Mouse (Mus musculus) liver, embryonic 12.5 days (tissue): ENCODE results near the gene Gm11756. TPM values are rescaled to one million over a fixed set of nuclear protein-coding genes. Genes with fewer than 3 reads are reported as not detected.
"Not testable (repeated sequence)": the region's sequence is repeated elsewhere in the genome, so short reads cannot be mapped to it uniquely, and the experiment has no call there.

ENCODE experiments used
- ATAC-seq: fragments of 200-750 bp; cut with Nextera tagmentation; 2 replicates; pipeline ENCODE4 v1.8.0; 2017; ENCODE audit warnings: moderate number of reproducible peaks, mild to moderate bottlenecking, moderate library complexity
- H3K27ac ChIP-seq: fragments of 300-500 bp; sonication (generic); 2 replicates; pipeline ENCODE4 v1.5.1; 2016; ENCODE audit warnings: mild to moderate bottlenecking
- H3K27me3 ChIP-seq: fragments of 300-500 bp; sonication (generic); replicated peaks from 2 replicates; pipeline ENCODE4 v1.6.1; 2016; ENCODE audit warnings: mild to moderate bottlenecking, moderate library complexity
- H3K36me3 ChIP-seq: fragments of 300-500 bp; sonication (generic); 2 replicates; pipeline ENCODE4 v1.6.1; 2016; ENCODE audit warnings: mild to moderate bottlenecking, moderate library complexity
- H3K4me1 ChIP-seq: fragments of 300-500 bp; sonication (generic); 2 replicates; pipeline ENCODE4 v1.6.1; 2016
- H3K4me2 ChIP-seq: fragments of 300-500 bp; sonication (generic); 2 replicates; pipeline ENCODE4 v1.6.1; 2016; ENCODE audit warnings: mild to moderate bottlenecking, moderate library complexity
- H3K4me3 ChIP-seq: fragments of 300-500 bp; sonication (generic); 2 replicates; pipeline ENCODE4 v1.5.1; 2016; ENCODE audit warnings: mild to moderate bottlenecking, moderate library complexity
- H3K9ac ChIP-seq: fragments of 300-500 bp; sonication (generic); 2 replicates; pipeline ENCODE4 v1.6.1; 2016; ENCODE audit warnings: mild to moderate bottlenecking, moderate library complexity
- H3K9me3 ChIP-seq: fragments of 300-500 bp; sonication (generic); replicated peaks from 2 replicates; pipeline ENCODE4 v1.6.1; 2016; ENCODE audit warnings: mild to moderate bottlenecking, moderate library complexity
- WGBS: fragments of 180-500 bp; shearing (Covaris S2); methylation state at CpG from one replicate; pipeline ENCODE4 v1.1.7; 2016; ENCODE audit not compliant: insufficient replicate concordance; 5-methylcytosine and 5-hydroxymethylcytosine counted together
- polyA plus RNA-seq: library from polyadenylated mRNA; unstranded; fragments of >200 nt; fragmentation: Nextera tagmentation; extraction: Ambion mirVana; gene quantifications from 2 replicates; pipeline ENCODE4 v1.2.1, GENCODE M21; 2016

Gm11756 gene
- not detected in 2 replicates for polyA plus RNA-seq

DNA sequence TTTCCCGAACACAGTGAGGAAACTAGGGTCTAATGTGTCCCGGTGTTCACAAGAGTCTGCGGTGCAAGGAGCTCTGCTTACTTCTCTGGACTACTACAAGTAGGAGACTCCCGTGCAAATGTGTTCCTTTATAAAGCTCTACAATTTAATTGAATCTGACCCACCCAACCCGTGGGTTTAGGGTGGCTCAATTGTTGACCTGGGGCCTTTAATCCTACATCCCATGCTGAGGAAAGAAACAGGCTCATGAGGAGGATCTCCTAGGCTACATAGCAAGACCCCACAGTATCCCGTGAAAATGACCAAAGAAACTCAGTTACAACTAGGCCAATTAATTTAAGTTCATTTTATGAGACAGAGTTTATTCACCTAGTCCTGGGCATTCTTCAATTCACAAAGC, at the start of gene Gm11756:
Gene Gm11756, minus strand, starts transcription at position 101 of the 400 bp plus-strand sequence.
- not testable (repeated sequence) for H3K27me3 ChIP-seq, H3K4me3 ChIP-seq, H3K4me2 ChIP-seq, H3K4me1 ChIP-seq, H3K9ac ChIP-seq, ATAC-seq, H3K27ac ChIP-seq, H3K9me3 ChIP-seq, H3K36me3 ChIP-seq
- 64% methylated on average over 6 of the region's 6 CpGs for WGBS

DNA sequence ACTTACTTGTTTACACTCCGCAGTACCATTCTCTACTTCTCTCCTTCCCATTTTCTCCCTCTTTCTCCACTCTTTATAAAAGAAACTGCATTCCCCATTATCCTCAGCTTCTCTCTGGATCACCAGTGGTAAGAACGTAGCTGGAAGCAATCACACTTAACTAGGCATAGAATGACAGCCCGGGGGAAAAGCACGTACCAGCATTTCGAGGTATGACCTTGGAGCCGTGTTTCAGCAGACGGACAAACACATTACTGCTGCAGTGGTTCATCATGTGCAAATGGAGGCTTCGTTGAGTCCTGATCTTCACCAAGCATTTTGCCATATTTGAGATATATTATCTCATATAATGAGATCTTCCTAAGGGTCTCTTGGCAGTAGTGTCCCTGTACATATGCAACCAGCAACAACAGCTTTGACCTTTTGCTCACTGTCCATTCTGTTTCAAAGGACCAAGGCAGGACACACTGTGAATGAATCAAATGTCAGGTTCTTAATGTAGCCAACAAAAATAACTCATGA, 29.9 kb upstream of the Gm11756 start, which contains the start of gene 2310002L09Rik:
Gene 2310002L09Rik, minus strand, starts transcription at position 472 of the 522 bp plus-strand sequence.
- Histone ChIP-seq H3K4me3 (no peak within 1 kb of the TSS), H3K9ac (no peak within 1 kb of the TSS), H3K9me3 (no peaks in the 10 kb centered on the region), H3K4me2 (no peak within 1 kb of the TSS), H3K36me3 (no peaks in the 10 kb centered on the region), H3K27me3 (no peaks in the 10 kb centered on the region), H3K4me1 (no peaks in the 10 kb centered on the region), H3K27ac (no peak within 1 kb of the TSS)
- 74% methylated on average over 8 of the region's 8 CpGs for WGBS
- no peak for ATAC-seq

DNA sequence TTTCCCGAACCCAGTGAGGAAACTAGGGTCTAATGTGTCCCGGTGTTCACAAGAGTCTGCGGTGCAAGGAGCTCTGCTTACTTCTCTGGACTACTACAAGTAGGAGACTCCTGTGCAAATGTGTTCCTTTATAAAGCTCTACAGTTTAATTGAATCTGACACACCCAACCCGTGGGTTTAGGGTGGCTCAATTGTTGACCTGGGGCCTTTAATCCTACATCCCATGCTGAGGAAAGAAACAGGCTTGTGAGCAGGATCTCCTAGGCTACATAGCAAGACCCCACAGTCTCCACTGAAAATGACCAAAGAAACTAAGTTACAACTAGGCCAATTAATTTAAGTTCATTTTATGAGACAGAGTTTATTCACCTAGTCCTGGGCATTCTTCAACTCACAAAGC, 14.7 kb downstream of the Gm11756 start, which contains the start of gene Gm13871:
Gene Gm13871, minus strand, starts transcription at position 101 of the 400 bp plus-strand sequence.
- H3K27me3 ChIP-seq, H3K9me3 ChIP-seq, H3K36me3 ChIP-seq, H3K4me2 ChIP-seq, H3K4me3 ChIP-seq, H3K4me1 ChIP-seq, ATAC-seq, H3K27ac ChIP-seq, H3K9ac ChIP-seq: not testable (repeated sequence)
- WGBS: no CpG with 5 or more reads among the region's 4 CpGs

DNA sequence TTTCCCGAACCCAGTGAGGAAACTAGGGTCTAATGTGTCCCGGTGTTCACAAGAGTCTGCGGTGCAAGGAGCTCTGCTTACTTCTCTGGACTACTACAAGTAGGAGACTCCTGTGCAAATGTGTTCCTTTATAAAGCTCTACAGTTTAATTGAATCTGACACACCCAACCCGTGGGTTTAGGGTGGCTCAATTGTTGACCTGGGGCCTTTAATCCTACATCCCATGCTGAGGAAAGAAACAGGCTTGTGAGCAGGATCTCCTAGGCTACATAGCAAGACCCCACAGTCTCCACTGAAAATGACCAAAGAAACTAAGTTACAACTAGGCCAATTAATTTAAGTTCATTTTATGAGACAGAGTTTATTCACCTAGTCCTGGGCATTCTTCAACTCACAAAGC, 29.5 kb downstream of the Gm11756 start, which contains the start of gene Gm11757:
Gene Gm11757, minus strand, starts transcription at position 101 of the 400 bp plus-strand sequence.
- H3K4me1 ChIP-seq, H3K9ac ChIP-seq, ATAC-seq, H3K4me2 ChIP-seq, H3K27me3 ChIP-seq, H3K36me3 ChIP-seq, H3K9me3 ChIP-seq, H3K27ac ChIP-seq, H3K4me3 ChIP-seq: not testable (repeated sequence)
- no CpG with 5 or more reads among the region's 4 CpGs for WGBS

- not testable (repeated sequence) for H3K4me2 ChIP-seq, H3K4me3 ChIP-seq, H3K4me1 ChIP-seq, H3K9me3 ChIP-seq, H3K36me3 ChIP-seq, ATAC-seq, H3K9ac ChIP-seq, H3K27ac ChIP-seq, H3K27me3 ChIP-seq
- no CpG with 5 or more reads among the region's 4 CpGs for WGBS
Measured at GRCm38 (mm10) chr4:73876166-73876565, 44.4 kb downstream of the Gm11756 start, which contains the start of gene Gm11758. TSS of gene Gm11758 (minus strand) at chr4:73876266.

Other genes with a start within 250 kb of the Gm11756 start
- gene Gm428, start 237.2 kb downstream of the Gm11756 start, polyA plus RNA-seq: not detected in 2 replicates
- 0.11 TPM in 1 of 2 replicates, not detected in the other for gene Rasef, start 129.8 kb downstream of the Gm11756 start, polyA plus RNA-seq
- not detected in 2 replicates for gene Gm11758, start 44.5 kb downstream of the Gm11756 start, polyA plus RNA-seq
- gene Gm11757, start 29.6 kb downstream of the Gm11756 start, polyA plus RNA-seq: not detected in 2 replicates
- not detected in 2 replicates for gene Gm13871, start 14.8 kb downstream of the Gm11756 start, polyA plus RNA-seq
- not detected in 2 replicates for gene 2310002L09Rik, start 30.1 kb upstream of the Gm11756 start, polyA plus RNA-seq
- gene Frmd3, start 92.7 kb upstream of the Gm11756 start, polyA plus RNA-seq: 0.05 and 0.20 TPM in 2 replicates